Mouse (Mus musculus) cerebellum, adult 2 months (tissue): ENCODE data around the gene Ddx31.

Experiments used
- CTCF ChIP-seq: fragments of 200-500 bp; IDR thresholded peaks from 2 replicates; pipeline ENCODE4 v1.5.1; 2011; ENCODE audit warnings: low read depth, mild to moderate bottlenecking, control low read depth, low read length, moderate library complexity, borderline replicate concordance; ENCODE audit not compliant: insufficient read depth
- POLR2A ChIP-seq: fragments of 200-500 bp; IDR thresholded peaks from 2 replicates; pipeline ENCODE4 v1.6.1; 2011; ENCODE audit warnings: low read length, control low read depth, borderline replicate concordance; ENCODE audit not compliant: insufficient read depth

DNA sequence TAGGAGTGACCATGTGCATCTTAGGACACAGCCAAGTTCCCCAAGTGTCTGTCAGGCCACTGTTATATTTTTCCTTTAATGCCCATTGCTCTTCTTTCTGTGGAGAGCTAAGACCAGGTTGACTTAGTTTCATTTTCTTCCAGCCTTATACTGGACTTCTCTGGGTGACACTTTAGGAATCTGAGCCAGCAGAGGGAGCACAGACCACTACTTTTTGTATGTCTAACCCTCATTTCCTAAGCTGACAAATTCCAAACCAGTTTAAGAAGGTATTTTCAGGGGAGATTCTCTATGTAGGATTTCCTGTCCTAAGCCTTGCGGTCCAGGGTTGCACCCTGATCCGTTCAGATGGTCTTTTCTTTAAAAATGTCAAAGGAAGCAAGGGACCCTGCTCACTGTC is 15.6 kb downstream of the Ddx31 start:
- TF ChIP-seq CTCF, result no peak
- TF ChIP-seq POLR2A, result no peak
